Mouse (Mus musculus) macrophage (primary cell): Measurements from ENCODE around the gene Tas2r123. TPM values are rescaled to one million over a fixed set of nuclear protein-coding genes. Genes with fewer than 3 reads are reported as not detected.

Experiments used
- H3K27ac ChIP-seq: fragments of 350-480 bp; formaldehyde crosslinking; 2 replicates; pipeline ENCODE4 v1.9.0; 2021
- H3K36me3 ChIP-seq: fragments of 350-480 bp; formaldehyde crosslinking; 2 replicates; pipeline ENCODE4 v1.9.0; 2021; ENCODE audit errors: inconsistent target
- H3K4me3 ChIP-seq: fragments of 350-480 bp; formaldehyde crosslinking; 2 replicates; pipeline ENCODE4 v1.9.0; 2021; ENCODE audit errors: inconsistent target
- H3K79me2 ChIP-seq: fragments of 350-480 bp; formaldehyde crosslinking; 2 replicates; pipeline ENCODE4 v1.9.0; 2021; ENCODE audit errors: inconsistent target
- WGBS: methylation state at CpG from one replicate; pipeline ENCODE4 v1.1.7; 2026; ENCODE audit warnings: inconsistent platforms; ENCODE audit not compliant: missing documents; 5-methylcytosine and 5-hydroxymethylcytosine counted together
- polyA plus RNA-seq: library from polyadenylated mRNA; stranded (reverse); fragments of 250-400 nt; gene quantifications from 3 replicates; pipeline ENCODE4 v1.2.4, GENCODE M21; 2018; ENCODE audit warnings: inconsistent platforms
- total RNA-seq, 78 experiments: library from RNA; depleted of rRNA; stranded (reverse); fragments of 250-400 nt; gene quantifications; 1 replicate in 9 of 78; 2 replicates in 24 of 78; 3 replicates in 43 of 78; 4 replicates in 2 of 78; pipeline ENCODE4 v1.2.4; 2018; ENCODE audit warnings: inconsistent platforms in 56 of 78

Gene Tas2r123
- total RNA-seq (2018; cell fraction: chromatin; rRNA removed) = not detected
- total RNA-seq (2018; cell fraction: cytosol; rRNA removed) = not detected
- not detected for total RNA-seq (2018; cell fraction: nucleus; rRNA removed)
- polyA plus RNA-seq = not detected in 3 replicates

DNA sequence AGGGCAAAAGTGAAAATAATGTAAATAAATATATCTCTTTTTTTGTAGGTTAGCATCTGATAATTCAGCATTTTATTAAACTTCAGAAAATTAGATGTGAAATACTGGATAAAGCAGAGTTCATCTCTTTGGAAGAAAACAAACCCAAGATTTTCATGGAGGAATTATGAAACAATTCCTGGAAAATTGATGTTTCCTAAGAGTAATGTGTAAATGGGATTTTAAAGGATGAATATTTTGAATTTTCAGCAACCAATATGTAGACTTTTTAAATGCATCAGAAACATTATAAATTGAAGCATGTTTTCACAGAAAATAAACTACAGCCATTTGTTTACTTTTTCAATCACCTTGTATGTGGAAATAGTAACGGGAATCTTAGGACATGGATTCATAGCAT, at the start of gene Tas2r123:
Gene Tas2r123, plus strand, starts transcription at position 301 of the 400 bp plus-strand sequence.
- WGBS = 62% methylated on average over 1 of the region's 1 CpGs
- no peaks in the 10 kb centered on the region for H3K36me3 ChIP-seq
- H3K79me2 ChIP-seq = no peaks in the 10 kb centered on the region
- H3K4me3 ChIP-seq = no peak within 1 kb of the TSS
- no peak within 1 kb of the TSS for H3K27ac ChIP-seq

DNA sequence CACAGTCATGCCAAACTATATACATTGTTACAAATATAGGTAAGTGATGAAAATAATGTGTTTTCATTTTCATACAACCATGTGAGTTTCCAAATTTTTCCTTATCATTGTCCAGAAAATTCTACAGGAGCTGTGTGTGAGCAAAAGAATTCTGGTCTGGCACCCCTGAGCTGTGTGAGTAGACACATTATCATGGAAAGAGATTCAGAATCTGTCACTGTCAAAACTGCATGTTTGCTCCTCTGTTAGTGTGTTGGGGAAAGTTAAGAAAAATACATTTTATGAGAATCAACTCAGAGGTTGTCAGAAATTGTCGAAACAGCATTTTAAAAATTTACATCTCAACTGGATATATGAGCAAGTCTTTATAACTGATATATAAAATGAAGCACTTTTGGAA, 44.4 kb upstream of the Tas2r123 start, which contains the start of gene Tas2r117:
Gene Tas2r117, plus strand, starts transcription at position 301 of the 400 bp plus-strand sequence.
- 63% methylated on average over 1 of the region's 1 CpGs for WGBS
- H3K36me3 ChIP-seq = no peaks in the 10 kb centered on the region
- no peaks in the 10 kb centered on the region for H3K79me2 ChIP-seq
- no peak within 1 kb of the TSS for H3K4me3 ChIP-seq
- H3K27ac ChIP-seq = no peak within 1 kb of the TSS

DNA sequence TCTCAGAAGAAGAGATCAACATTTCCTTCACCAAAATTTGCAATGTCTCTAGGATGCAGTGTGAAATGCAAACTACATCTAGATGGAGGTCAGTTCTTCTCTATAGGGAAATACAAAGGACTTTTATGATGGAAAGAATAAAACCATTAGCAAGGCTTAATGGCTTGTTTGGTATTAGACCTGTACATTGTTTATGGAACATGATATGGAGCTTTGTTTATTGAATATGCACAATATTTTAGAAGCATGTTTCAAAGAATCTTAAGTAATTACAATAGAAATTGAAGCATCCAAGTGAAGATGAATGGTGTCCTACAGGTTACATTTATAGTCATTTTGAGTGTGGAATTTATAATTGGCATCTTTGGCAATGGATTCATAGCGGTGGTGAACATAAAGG, 8.2 kb downstream of the Tas2r123 start, which contains the start of gene Tas2r116:
Gene Tas2r116, plus strand, starts transcription at position 301 of the 400 bp plus-strand sequence.
- Histone ChIP-seq H3K4me3 (no peak within 1 kb of the TSS), H3K27ac (no peak within 1 kb of the TSS), H3K36me3 (no peaks in the 10 kb centered on the region), H3K79me2 (no peaks in the 10 kb centered on the region)
- WGBS = 78% methylated on average over 1 of the region's 1 CpGs

DNA sequence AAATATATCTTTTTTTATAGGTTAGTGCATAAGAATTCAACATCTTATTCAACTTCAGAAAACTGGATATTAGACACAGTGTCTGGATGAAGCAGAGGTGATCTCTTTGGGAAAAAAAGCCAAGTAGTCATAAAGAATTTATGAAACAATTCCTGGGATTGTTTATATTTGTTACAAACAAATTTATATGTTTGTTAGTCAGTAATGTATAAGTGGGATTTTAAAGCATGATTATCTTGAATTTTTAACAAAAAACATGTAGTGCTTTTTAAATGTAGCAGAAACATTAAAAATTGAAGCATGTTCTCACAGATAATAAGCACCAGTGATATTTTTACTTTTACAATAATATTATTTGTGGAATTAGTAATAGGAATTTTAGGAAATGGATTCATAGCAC, 20.8 kb downstream of the Tas2r123 start, which contains the start of gene Tas2r110:
Gene Tas2r110, plus strand, starts transcription at position 301 of the 400 bp plus-strand sequence.
- no peaks in the 10 kb centered on the region for H3K36me3 ChIP-seq
- no peaks in the 10 kb centered on the region for H3K79me2 ChIP-seq
- no peak within 1 kb of the TSS for H3K4me3 ChIP-seq
- no peak within 1 kb of the TSS for H3K27ac ChIP-seq

DNA sequence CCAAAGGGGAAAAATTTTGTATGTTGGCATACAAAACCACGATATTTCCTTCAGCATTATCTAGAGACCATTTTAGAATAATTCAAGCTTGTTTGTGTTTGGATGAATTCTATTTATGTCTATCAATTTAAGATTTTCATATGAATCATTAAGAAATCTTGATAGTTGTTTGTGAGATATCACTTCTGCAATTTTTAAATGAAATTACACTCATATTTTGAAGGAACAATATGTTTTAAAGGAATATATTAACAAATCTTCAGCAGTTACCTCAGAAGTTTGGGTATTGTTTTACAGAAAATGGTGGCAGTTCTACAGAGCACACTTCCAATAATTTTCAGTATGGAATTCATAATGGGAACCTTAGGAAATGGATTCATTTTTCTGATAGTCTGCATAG, 45.8 kb downstream of the Tas2r123 start, which contains the start of gene Tas2r113:
Gene Tas2r113, plus strand, starts transcription at position 301 of the 400 bp plus-strand sequence.
- Histone ChIP-seq H3K36me3 (no peaks in the 10 kb centered on the region), H3K79me2 (no peaks in the 10 kb centered on the region), H3K4me3 (no peak within 1 kb of the TSS), H3K27ac (no peak within 1 kb of the TSS)
- 60% methylated on average over 1 of the region's 1 CpGs for WGBS

Other genes with a start within 250 kb of the Tas2r123 start
- not detected in 3 replicates for gene A630073D07Rik, start 195.6 kb upstream of the Tas2r123 start, polyA plus RNA-seq
- gene Tas2r120, start 190.2 kb upstream of the Tas2r123 start, polyA plus RNA-seq = not detected in 3 replicates
- gene Tas2r121, start 146.1 kb upstream of the Tas2r123 start, polyA plus RNA-seq = not detected in 3 replicates
- not detected in 3 replicates for gene Tas2r122, start 135.2 kb upstream of the Tas2r123 start, polyA plus RNA-seq
- not detected in 3 replicates for gene Tas2r115, start 109.1 kb upstream of the Tas2r123 start, polyA plus RNA-seq
- not detected in 3 replicates for gene Tas2r124, start 92.4 kb upstream of the Tas2r123 start, polyA plus RNA-seq
- not detected in 3 replicates for gene Tas2r102, start 85.0 kb upstream of the Tas2r123 start, polyA plus RNA-seq
- not detected in 3 replicates for gene Tas2r136, start 69.0 kb upstream of the Tas2r123 start, polyA plus RNA-seq
- not detected in 3 replicates for gene Tas2r117, start 44.3 kb upstream of the Tas2r123 start, polyA plus RNA-seq
- not detected in 3 replicates for gene Tas2r116, start 8.3 kb downstream of the Tas2r123 start, polyA plus RNA-seq
- gene Tas2r110, start 20.9 kb downstream of the Tas2r123 start, polyA plus RNA-seq = not detected in 3 replicates
- not detected in 3 replicates for gene Tas2r113, start 45.9 kb downstream of the Tas2r123 start, polyA plus RNA-seq
- gene Tas2r125, start 62.5 kb downstream of the Tas2r123 start, polyA plus RNA-seq = not detected in 3 replicates
- gene Tas2r129, start 104.0 kb downstream of the Tas2r123 start, polyA plus RNA-seq = not detected in 3 replicates
- not detected in 3 replicates for gene Tas2r131, start 110.8 kb downstream of the Tas2r123 start, polyA plus RNA-seq
- not detected in 3 replicates for gene Tas2r109, start 133.8 kb downstream of the Tas2r123 start, polyA plus RNA-seq
- not detected in 3 replicates for gene Tas2r103, start 190.0 kb downstream of the Tas2r123 start, polyA plus RNA-seq
- gene Tas2r140, start 208.7 kb downstream of the Tas2r123 start, polyA plus RNA-seq = not detected in 3 replicates